Mouse (Mus musculus): Measurements from ENCODE around the gene Prss46.

- TF ChIP-seq USF1 (IDR thresholded peaks at IDR 0.05; ENCODE audit: low read depth, low read length) (no peak), CTCF (conservative IDR thresholded peaks at IDR 0.05 in 1 of 2, IDR thresholded peaks at IDR 0.05 in 1 of 2; ENCODE audit: low read depth in 2 of 2, low read length in 2 of 2) (no peak), MAFK (IDR thresholded peaks at IDR 0.05; ENCODE audit: insufficient replicate concordance, low read length) (no peak), KAT2A (IDR thresholded peaks at IDR 0.05; ENCODE audit: insufficient replicate concordance, low read length) (no peak), POLR2A (IDR thresholded peaks at IDR 0.05; ENCODE audit: low read depth, low read length) (no peak), EP300 (IDR thresholded peaks at IDR 0.05; ENCODE audit: low read length) (no peak), ELF1 (IDR thresholded peaks at IDR 0.05; ENCODE audit: low read depth, low read length) (no peak), RAD21 (IDR thresholded peaks at IDR 0.05; ENCODE audit: low read depth, low read length) (no peak), MYC (IDR thresholded peaks at IDR 0.05; ENCODE audit: low read depth, low read length) (no peak), ZC3H11A (IDR thresholded peaks at IDR 0.05; ENCODE audit: low read depth, low read length) (no peak)
Observed at GRCm38 (mm10) chr9:110810051-110810450, 34.3 kb upstream of the Prss46 start.

All from CH12.LX (cell line).